Mouse (Mus musculus) thymus, adult 2 months (tissue): ENCODE measurements around the gene Galnt7. TPM values are rescaled to one million over a fixed set of nuclear protein-coding genes. Genes with fewer than 3 reads are reported as not detected.

Source experiments
- DNase-seq: peaks from one replicate; pipeline ENCODE4 v3.0.0; 2021
- H3K27ac ChIP-seq: fragments of 200-500 bp; 2 replicates; pipeline ENCODE4 v1.5.1; 2012; ENCODE audit warnings: low read length, control low read depth; ENCODE audit not compliant: control insufficient read depth, insufficient read depth
- H3K27me3 ChIP-seq: fragments of 200-500 bp; 2 replicates; pipeline ENCODE4 v1.6.1; 2012; ENCODE audit warnings: mild to moderate bottlenecking, low read length, moderate library complexity, mixed read lengths; ENCODE audit not compliant: control insufficient read depth, insufficient read depth
- H3K36me3 ChIP-seq: fragments of 200-500 bp; 2 replicates; pipeline ENCODE4 v1.6.1; 2012; ENCODE audit warnings: mild to moderate bottlenecking, low read length, moderate library complexity; ENCODE audit not compliant: control insufficient read depth, insufficient read depth
- H3K4me1 ChIP-seq: fragments of 200-500 bp; replicated peaks from 2 replicates; pipeline ENCODE4 v1.6.1; 2012; ENCODE audit warnings: low read length; ENCODE audit not compliant: control insufficient read depth, insufficient read depth
- H3K4me3 ChIP-seq: fragments of 200-500 bp; 2 replicates; pipeline ENCODE4 v1.5.1; 2012; ENCODE audit warnings: mild to moderate bottlenecking, low read length, control low read depth, moderate library complexity; ENCODE audit not compliant: control insufficient read depth, insufficient read depth
- CTCF ChIP-seq: fragments of 200-500 bp; IDR thresholded peaks from 2 replicates; pipeline ENCODE4 v1.5.1; 2012; ENCODE audit warnings: mild to moderate bottlenecking, control low read depth, low read length, moderate library complexity, borderline replicate concordance; ENCODE audit not compliant: control insufficient read depth, poor library complexity, insufficient read depth; ENCODE audit errors: extremely low read depth
- POLR2A ChIP-seq: fragments of 200-500 bp; IDR thresholded peaks from 2 replicates; pipeline ENCODE4 v1.6.1; 2012; ENCODE audit warnings: mild to moderate bottlenecking, low read length, control low read depth, moderate library complexity; ENCODE audit not compliant: control insufficient read depth, poor library complexity, insufficient read depth; ENCODE audit errors: extremely low read depth
- WGBS: fragments of 180-500 bp; shearing (Covaris S2); methylation state at CpG from one replicate; pipeline ENCODE4 v1.1.7; 2018; 5-methylcytosine and 5-hydroxymethylcytosine counted together
- polyA plus RNA-seq: library from polyadenylated mRNA; depleted of rRNA; stranded (reverse); fragments of >200 nt; gene quantifications from 2 replicates; pipeline ENCODE4 v1.2.3, GENCODE M21; 2012; rRNA removed

The Galnt7 gene
- 8.4 and 9.1 TPM in 2 replicates for polyA plus RNA-seq

GRCm38 (mm10) chr8:57652456-57653055 is at the start of gene Galnt7:
TSS of gene Galnt7 (minus strand) at chr8:57653032.
- peak within 1 kb of the TSS; percentile 63 for H3K4me3 ChIP-seq
- peaks cover 6% of the 10 kb centered on the region for H3K4me1 ChIP-seq
- WGBS = under 1% methylated on average over 59 of the region's 74 CpGs
- no peaks in the 10 kb centered on the region for H3K27me3 ChIP-seq
- peak within 1 kb of the TSS; percentile 80 for H3K27ac ChIP-seq
- TF ChIP-seq CTCF (no peak), POLR2A (peak; percentile 80)
- no peaks in the 10 kb centered on the region for H3K36me3 ChIP-seq
- DNase-seq = peak; percentile 76

- Histone ChIP-seq H3K36me3 (no peaks in the 10 kb centered on the region), H3K4me3 (no peak overlapping the region), H3K4me1 (no peaks in the 10 kb centered on the region), H3K27me3 (no peaks in the 10 kb centered on the region), H3K27ac (no peak overlapping the region)
- WGBS = 88% methylated on average over 7 of the region's 7 CpGs
- DNase-seq = no peak
- TF ChIP-seq POLR2A (no peak), CTCF (no peak)
These were observed 35.8 kb upstream of the Galnt7 start for GRCm38 (mm10) chr8:57688633-57689032.

GRCm38 (mm10) chr8:57685803-57686202 is 33.0 kb upstream of the Galnt7 start:
- no peak for TF ChIP-seq POLR2A
- no peak for TF ChIP-seq CTCF
- Histone ChIP-seq H3K27ac (no peak overlapping the region), H3K27me3 (no peaks in the 10 kb centered on the region), H3K4me3 (no peak overlapping the region), H3K36me3 (no peaks in the 10 kb centered on the region), H3K4me1 (no peaks in the 10 kb centered on the region)
- 93% methylated on average over 3 of the region's 3 CpGs for WGBS
- DNase-seq = no peak

GRCm38 (mm10) chr8:57680044-57680443 is 27.2 kb upstream of the Galnt7 start:
- DNase-seq = no peak
- no peak overlapping the region for H3K4me3 ChIP-seq
- no peaks in the 10 kb centered on the region for H3K4me1 ChIP-seq
- no peak overlapping the region for H3K27ac ChIP-seq
- WGBS = 95% methylated on average over 5 of the region's 5 CpGs
- H3K36me3 ChIP-seq = no peaks in the 10 kb centered on the region
- TF ChIP-seq POLR2A = no peak
- TF ChIP-seq CTCF = no peak
- no peaks in the 10 kb centered on the region for H3K27me3 ChIP-seq

- Histone ChIP-seq H3K36me3 (no peaks in the 10 kb centered on the region), H3K4me3 (no peak overlapping the region), H3K27me3 (no peaks in the 10 kb centered on the region), H3K4me1 (no peaks in the 10 kb centered on the region), H3K27ac (no peak overlapping the region)
- no peak for DNase-seq
- WGBS = 58% methylated on average over 2 of the region's 2 CpGs
- TF ChIP-seq POLR2A (no peak), CTCF (no peak)
These were observed 11.3 kb upstream of the Galnt7 start for GRCm38 (mm10) chr8:57664121-57664520.

GRCm38 (mm10) chr8:57660019-57660418 is 7.2 kb upstream of the Galnt7 start:
- no peaks in the 10 kb centered on the region for H3K27me3 ChIP-seq
- H3K4me1 ChIP-seq = no peaks in the 10 kb centered on the region
- H3K27ac ChIP-seq = no peak overlapping the region
- no peaks in the 10 kb centered on the region for H3K36me3 ChIP-seq
- 75% methylated on average over 2 of the region's 2 CpGs for WGBS
- DNase-seq = no peak
- no peak overlapping the region for H3K4me3 ChIP-seq
- TF ChIP-seq CTCF (no peak), POLR2A (no peak)

- 0 out of 2 replicates have a peak, but pooled peaks cover 2% of the 10 kb centered on the region for H3K4me1 ChIP-seq
- TF ChIP-seq POLR2A (no peak), CTCF (no peak)
- WGBS = 90% methylated on average over 6 of the region's 6 CpGs
- no peak for DNase-seq
- no peak overlapping the region for H3K4me3 ChIP-seq
- no peaks in the 10 kb centered on the region for H3K36me3 ChIP-seq
- no peaks in the 10 kb centered on the region for H3K27me3 ChIP-seq
- no peak overlapping the region for H3K27ac ChIP-seq
These were observed 3.6 kb upstream of the Galnt7 start for GRCm38 (mm10) chr8:57656446-57656845.
